Mouse (Mus musculus): ENCODE results near the gene Tnip1. TPM values are rescaled to one million over a fixed set of nuclear protein-coding genes. Genes with fewer than 3 reads are reported as not detected.

Tnip1 gene
- polyA plus RNA-seq (2012; rRNA removed) = 43.9 and 47.2 TPM in 2 replicates

DNA sequence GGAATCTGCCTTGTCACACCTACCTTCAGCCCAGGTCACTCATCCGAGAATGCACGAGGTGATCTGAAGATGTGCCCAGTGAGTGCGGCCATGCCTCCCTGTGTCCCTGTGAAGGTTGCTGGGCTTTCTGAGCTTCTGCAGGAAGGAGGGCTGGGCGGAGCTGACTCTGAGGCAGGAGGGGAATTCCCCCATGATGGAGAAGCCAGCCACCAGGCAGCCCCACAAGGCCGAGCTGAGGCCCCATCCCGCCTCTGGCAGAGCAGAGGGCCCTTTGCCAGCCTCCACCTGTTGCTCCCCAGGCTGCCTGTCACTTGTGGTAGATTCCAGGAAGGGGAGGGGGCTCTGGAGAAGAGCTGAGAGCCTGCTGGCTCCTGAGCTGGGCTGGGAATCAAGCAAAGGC is at the start of gene Tnip1:
Gene Tnip1, minus strand, starts transcription at position 108 of the 400 bp plus-strand sequence.
- WGBS = 27% methylated on average over 6 of the region's 6 CpGs
- DNase-seq = no peak

DNA sequence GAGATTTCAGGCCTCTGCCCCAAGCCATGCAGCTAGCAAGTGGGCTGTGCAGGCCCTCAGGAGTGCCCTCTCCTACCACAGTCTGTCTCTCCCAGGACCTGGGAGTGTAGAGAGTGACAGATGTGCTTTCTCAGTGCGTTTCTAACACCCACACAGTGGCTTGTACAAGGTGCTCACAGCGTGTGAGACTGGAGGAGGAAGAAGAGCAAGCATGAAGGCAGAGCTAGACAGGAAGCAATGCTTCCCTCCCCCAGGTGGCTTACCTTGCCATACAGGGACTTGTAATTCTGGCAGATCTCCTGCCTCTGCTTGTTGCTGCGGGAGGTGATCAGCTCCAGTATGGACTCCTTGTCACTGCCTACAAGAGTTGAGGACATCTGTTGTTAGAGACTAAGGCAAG is 48.7 kb upstream of the Tnip1 start:
- TF ChIP-seq POLR2A (IDR thresholded peaks at IDR 0.05; ENCODE audit: borderline replicate concordance, extremely low read depth, low read depth, low read length) (no peak), CTCF (IDR thresholded peaks at IDR 0.05; ENCODE audit: insufficient read depth, low read length) (no peak)

More for the DNA sequence above, at the start of gene Tnip1:
- H3K4me3 ChIP-seq (replicated peaks; ENCODE audit: extremely low read depth, low read depth, low read length) = peak within 1 kb of the TSS; percentile 25
- TF ChIP-seq CTCF (IDR thresholded peaks at IDR 0.05; ENCODE audit: insufficient read depth, low read length) = no peak
- no peak for TF ChIP-seq POLR2A (IDR thresholded peaks at IDR 0.05; ENCODE audit: borderline replicate concordance, extremely low read depth, low read depth, low read length)
- peaks cover 7% of the 10 kb centered on the region for H3K4me1 ChIP-seq (ENCODE audit: control insufficient read depth, insufficient read depth, low read length)

DNA sequence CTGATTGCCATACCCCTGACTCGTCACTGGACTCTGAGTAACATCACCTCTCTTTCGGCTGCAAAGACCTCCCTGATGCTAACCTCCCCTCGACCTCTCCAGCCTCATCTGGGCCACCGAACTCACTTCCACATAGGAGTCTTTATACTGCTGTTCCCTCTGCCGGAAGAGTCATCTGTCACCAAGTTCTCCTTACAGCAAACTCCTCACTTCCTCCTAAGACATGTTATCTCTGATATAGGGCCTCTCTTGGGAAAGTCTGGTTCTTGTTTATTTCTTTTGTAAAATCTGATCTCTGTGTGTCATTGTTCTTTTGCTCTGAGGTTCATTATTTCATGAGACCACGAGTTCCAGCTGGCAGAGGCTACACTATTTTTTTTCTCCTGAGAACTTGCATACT is 45.5 kb upstream of the Tnip1 start:
- H3K4me1 ChIP-seq (ENCODE audit: control insufficient read depth, insufficient read depth, low read length) = no peaks in the 10 kb centered on the region
- WGBS = 38% methylated on average over 6 of the region's 6 CpGs
- no peak overlapping the region for H3K4me3 ChIP-seq (replicated peaks; ENCODE audit: extremely low read depth, low read depth, low read length)
- no peak for TF ChIP-seq CTCF (IDR thresholded peaks at IDR 0.05; ENCODE audit: insufficient read depth, low read length)
- TF ChIP-seq POLR2A (IDR thresholded peaks at IDR 0.05; ENCODE audit: borderline replicate concordance, extremely low read depth, low read depth, low read length) = no peak
- DNase-seq = no peak

More for the DNA sequence above, 48.7 kb upstream of the Tnip1 start:
- Histone ChIP-seq H3K4me1 (ENCODE audit: control insufficient read depth, insufficient read depth, low read length) (peaks cover 4% of the 10 kb centered on the region; the same call in 1 of the 2 replicates), H3K4me3 (replicated peaks; ENCODE audit: extremely low read depth, low read depth, low read length) (no peak overlapping the region)
- DNase-seq = no peak
- 82% methylated on average over 3 of the region's 3 CpGs for WGBS

DNA sequence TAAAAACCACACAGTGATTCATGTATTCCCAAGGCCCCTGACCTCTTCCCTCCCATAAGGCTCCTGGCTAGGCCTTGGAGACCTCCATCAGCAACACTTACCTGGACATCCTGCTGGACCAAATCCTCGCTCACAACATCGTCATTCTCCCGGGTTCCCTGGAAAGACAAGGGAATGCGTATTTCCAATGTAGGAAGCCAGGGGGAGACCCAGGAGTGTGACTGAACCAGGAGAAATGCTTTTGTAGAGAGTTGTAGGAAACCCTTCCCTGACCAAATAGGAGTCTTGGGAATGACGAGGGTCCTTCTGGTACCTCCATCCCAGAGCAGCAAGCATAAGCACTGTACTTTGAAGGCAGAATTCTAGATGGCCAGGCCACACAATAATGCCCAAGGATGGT is 43.0 kb upstream of the Tnip1 start:
- TF ChIP-seq CTCF (IDR thresholded peaks at IDR 0.05; ENCODE audit: insufficient read depth, low read length) (no peak), POLR2A (IDR thresholded peaks at IDR 0.05; ENCODE audit: borderline replicate concordance, extremely low read depth, low read depth, low read length) (no peak)
- no peak for DNase-seq
- Histone ChIP-seq H3K4me1 (ENCODE audit: control insufficient read depth, insufficient read depth, low read length) (no peaks in the 10 kb centered on the region), H3K4me3 (replicated peaks; ENCODE audit: extremely low read depth, low read depth, low read length) (no peak overlapping the region)
- 80% methylated on average over 5 of the region's 5 CpGs for WGBS

DNA sequence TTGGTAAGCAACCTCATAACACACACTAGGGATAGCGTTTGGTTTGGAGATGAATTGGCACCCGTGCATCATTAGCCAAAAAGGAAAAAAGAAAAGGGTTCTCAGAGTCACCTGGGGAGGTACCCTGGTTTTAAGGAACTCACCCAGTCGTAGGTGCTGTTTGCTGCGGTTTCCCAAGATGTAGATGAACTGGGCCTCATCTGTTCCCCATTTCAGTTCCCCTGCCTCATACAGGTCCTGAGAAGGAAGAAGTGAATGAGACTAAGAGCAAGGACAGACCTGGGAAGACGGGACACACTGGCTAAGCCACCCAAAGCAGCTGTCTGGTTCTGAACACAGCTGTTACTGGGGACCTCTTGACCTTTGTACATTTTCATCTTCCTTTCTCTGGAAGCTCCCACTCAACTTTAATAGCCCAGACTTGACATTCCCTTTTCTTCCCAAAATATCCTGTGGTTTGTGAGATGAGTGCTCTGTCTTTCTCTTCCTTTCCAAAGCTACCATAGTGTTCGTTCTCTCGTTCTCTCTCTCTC is 42.3 kb upstream of the Tnip1 start:
- Histone ChIP-seq H3K4me1 (ENCODE audit: control insufficient read depth, insufficient read depth, low read length) (no peaks in the 10 kb centered on the region), H3K4me3 (replicated peaks; ENCODE audit: extremely low read depth, low read depth, low read length) (no peak overlapping the region)
- TF ChIP-seq CTCF (IDR thresholded peaks at IDR 0.05; ENCODE audit: insufficient read depth, low read length) (no peak), POLR2A (IDR thresholded peaks at IDR 0.05; ENCODE audit: borderline replicate concordance, extremely low read depth, low read depth, low read length) (no peak)
- DNase-seq = no peak
- WGBS = 78% methylated on average over 7 of the region's 7 CpGs

DNA sequence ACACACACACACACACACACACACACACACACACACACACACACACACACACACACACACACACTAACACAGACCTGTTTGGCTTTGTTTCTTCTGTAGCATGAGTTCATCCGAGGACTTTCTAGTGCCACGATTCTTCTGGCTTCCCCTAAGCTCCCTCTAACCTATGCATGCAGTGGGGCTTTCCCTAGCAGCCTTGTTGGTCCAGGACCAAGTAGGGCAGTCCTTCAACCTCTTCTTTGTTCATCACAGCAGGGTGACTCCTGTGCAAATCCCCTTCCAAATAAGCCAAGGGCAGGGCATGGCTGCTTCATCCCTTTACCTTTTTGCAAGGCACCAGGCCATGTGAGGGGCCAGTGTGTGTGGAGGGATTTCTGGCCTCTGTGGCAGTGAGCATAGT is 36.0 kb upstream of the Tnip1 start:
- Histone ChIP-seq H3K4me3 (replicated peaks; ENCODE audit: extremely low read depth, low read depth, low read length) (no peak overlapping the region), H3K4me1 (ENCODE audit: control insufficient read depth, insufficient read depth, low read length) (0 out of 2 replicates have a peak, but pooled peaks cover 2% of the 10 kb centered on the region)
- 20% methylated on average over 2 of the region's 2 CpGs for WGBS
- no peak for TF ChIP-seq CTCF (IDR thresholded peaks at IDR 0.05; ENCODE audit: insufficient read depth, low read length)
- TF ChIP-seq POLR2A (IDR thresholded peaks at IDR 0.05; ENCODE audit: borderline replicate concordance, extremely low read depth, low read depth, low read length) = no peak
- no peak for DNase-seq

DNA sequence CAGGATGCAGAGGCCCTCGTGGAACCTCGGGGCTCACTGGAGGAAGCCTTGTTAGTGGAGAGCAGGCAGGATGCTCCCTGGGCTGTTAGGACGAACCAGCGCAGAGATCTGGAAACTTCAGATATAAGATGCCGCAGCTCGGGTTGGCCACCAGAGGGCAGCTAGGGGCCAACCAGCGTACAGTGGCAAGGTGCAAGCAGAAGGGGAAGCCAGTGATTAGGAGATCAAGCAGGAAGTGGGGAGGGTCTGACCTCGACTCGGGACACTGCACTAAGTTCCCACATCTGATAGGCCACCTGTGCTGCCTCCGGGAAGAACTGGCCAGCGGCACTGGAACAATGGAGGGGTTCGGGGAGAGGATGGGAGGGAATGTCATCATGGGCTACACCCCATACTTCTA is 35.6 kb upstream of the Tnip1 start:
- Histone ChIP-seq H3K4me1 (ENCODE audit: control insufficient read depth, insufficient read depth, low read length) (0 out of 2 replicates have a peak, but pooled peaks cover 2% of the 10 kb centered on the region), H3K4me3 (replicated peaks; ENCODE audit: extremely low read depth, low read depth, low read length) (no peak overlapping the region)
- 7% methylated on average over 12 of the region's 12 CpGs for WGBS
- peak; percentile 53 for DNase-seq
- TF ChIP-seq POLR2A (IDR thresholded peaks at IDR 0.05; ENCODE audit: borderline replicate concordance, extremely low read depth, low read depth, low read length) (no peak), CTCF (IDR thresholded peaks at IDR 0.05; ENCODE audit: insufficient read depth, low read length) (peak; percentile 80)

DNA sequence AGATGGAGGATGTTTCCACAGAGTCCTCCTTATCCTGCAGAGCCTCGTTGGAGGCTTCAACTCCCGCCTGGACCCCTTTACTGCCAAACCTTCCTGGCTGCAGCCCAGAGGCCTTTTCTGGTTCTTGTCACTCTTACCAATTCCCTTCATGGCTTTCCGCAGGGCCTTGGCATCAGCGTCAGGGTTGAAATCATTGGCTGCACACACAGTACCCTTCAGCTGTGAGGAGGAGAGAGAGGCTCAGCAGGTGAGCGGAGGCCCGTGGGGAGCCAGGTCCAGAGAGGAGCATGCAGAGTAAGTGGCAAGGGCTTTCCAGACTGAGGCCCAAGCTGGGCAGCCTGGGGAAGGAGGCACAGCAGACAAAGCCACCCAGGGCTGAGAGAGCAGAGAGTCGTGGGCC is 33.5 kb upstream of the Tnip1 start:
- Histone ChIP-seq H3K4me1 (ENCODE audit: control insufficient read depth, insufficient read depth, low read length) (0 out of 2 replicates have a peak, but pooled peaks cover 2% of the 10 kb centered on the region), H3K4me3 (replicated peaks; ENCODE audit: extremely low read depth, low read depth, low read length) (no peak overlapping the region)
- TF ChIP-seq CTCF (IDR thresholded peaks at IDR 0.05; ENCODE audit: insufficient read depth, low read length) (no peak), POLR2A (IDR thresholded peaks at IDR 0.05; ENCODE audit: borderline replicate concordance, extremely low read depth, low read depth, low read length) (no peak)
- no peak for DNase-seq
- WGBS = 70% methylated on average over 7 of the region's 7 CpGs

DNA sequence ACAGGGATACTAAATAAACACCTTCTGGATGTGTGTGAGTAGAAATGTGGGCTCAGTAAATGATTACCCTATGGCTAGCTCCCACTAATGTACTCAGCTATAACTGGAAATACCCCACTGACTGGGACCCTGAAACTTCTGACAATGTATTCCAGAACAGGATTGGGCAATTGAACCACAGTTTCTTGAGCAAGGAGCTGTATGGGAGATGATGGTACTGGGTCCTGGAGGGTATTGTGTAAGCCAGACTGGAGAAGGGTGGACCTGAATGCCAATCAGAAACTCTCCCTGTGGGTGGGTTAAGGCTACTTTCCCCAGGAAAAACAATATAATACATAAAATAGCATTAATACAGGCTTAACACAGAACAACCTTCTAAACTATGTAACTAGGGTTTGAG is 27.2 kb upstream of the Tnip1 start:
- no peak for DNase-seq
- H3K4me1 ChIP-seq (ENCODE audit: control insufficient read depth, insufficient read depth, low read length) = no peaks in the 10 kb centered on the region
- TF ChIP-seq CTCF (IDR thresholded peaks at IDR 0.05; ENCODE audit: insufficient read depth, low read length) (no peak), POLR2A (IDR thresholded peaks at IDR 0.05; ENCODE audit: borderline replicate concordance, extremely low read depth, low read depth, low read length) (no peak)
- H3K4me3 ChIP-seq (replicated peaks; ENCODE audit: extremely low read depth, low read depth, low read length) = no peak overlapping the region

DNA sequence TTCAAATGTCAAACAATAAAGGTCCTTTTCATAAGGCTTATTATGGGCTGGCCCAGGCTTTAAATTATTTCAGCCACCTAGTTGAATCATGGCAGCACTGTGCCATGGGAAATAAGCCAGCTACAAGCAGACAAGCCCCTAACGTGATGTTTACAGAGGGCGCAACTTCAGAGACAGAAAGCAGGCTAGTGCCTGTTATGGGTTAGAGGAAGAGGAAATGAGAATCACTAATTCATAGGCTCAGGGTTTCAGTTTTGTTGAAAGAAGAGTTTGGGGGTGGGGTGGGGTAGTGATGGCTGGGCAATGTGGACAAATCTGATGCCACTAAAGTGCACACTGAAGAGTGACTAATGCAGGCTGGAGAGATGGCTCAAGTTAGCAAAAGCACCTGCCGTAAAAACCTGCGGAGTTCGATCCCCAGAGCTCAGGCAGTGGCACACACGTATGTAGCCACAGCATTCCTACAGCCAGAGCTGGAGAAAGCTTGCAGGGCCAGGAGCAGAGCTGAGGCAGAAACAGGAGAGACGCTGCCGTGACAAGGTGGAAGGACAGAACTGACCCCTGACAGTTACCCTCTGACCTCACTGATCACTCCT is 26.1 kb upstream of the Tnip1 start:
- Histone ChIP-seq H3K4me1 (ENCODE audit: control insufficient read depth, insufficient read depth, low read length) (no peaks in the 10 kb centered on the region), H3K4me3 (replicated peaks; ENCODE audit: extremely low read depth, low read depth, low read length) (no peak overlapping the region)
- DNase-seq = no peak
- WGBS = 67% methylated on average over 8 of the region's 8 CpGs
- TF ChIP-seq CTCF (IDR thresholded peaks at IDR 0.05; ENCODE audit: insufficient read depth, low read length) (no peak), POLR2A (IDR thresholded peaks at IDR 0.05; ENCODE audit: borderline replicate concordance, extremely low read depth, low read depth, low read length) (no peak)
